Mouse (Mus musculus): ENCODE measurements at regions not wholly inside any gene's neighbourhood (a gene's known extent, or its start where the extent isn't known, plus 50 kb on each side); places are given as distances from the start of the nearest gene placed in this dataset.

DNA sequence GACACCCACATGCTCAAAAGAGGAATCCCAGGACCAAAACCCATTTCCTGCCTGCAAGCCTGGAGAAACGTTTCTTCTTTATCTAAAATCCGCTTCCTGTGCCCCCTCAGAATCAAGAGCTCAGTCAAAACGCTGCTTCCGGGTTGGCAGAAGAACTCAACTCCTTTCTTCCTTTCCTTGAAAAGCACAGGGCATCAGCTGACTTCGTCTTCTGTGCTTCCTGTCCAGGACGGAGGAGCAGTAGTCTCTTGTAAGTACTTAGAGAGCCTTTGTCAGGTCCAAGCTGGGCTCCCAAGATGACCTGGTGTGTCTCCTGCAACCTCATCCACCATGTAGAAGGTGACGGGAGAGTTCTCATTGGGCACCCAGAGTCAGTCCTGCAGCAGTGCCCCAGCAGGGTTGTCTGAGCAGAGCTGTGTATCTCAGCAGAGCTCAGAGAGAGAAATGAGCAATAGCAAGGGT, 199.3 kb upstream of the 4930412O13Rik start:
- DNase-seq (ENCODE audit: low spot score) = no peak
- Histone ChIP-seq H3K9ac (ENCODE audit: low read length) (no peak overlapping the region), H3K36me3 (ENCODE audit: control insufficient read depth, insufficient read depth, low read length) (no peaks in the 10 kb centered on the region), H3K27ac (ENCODE audit: low read depth, low read length) (no peak overlapping the region), H3K4me3 (ENCODE audit: low read depth, low read length) (no peak overlapping the region), H3K9me3 (replicated peaks; ENCODE audit: control insufficient read depth, low read length) (no peaks in the 10 kb centered on the region), H3K4me1 (ENCODE audit: control insufficient read depth, insufficient read depth, low read length) (no peaks in the 10 kb centered on the region), H3K4me2 (ENCODE audit: low read length) (no peak overlapping the region), H3K27me3 (replicated peaks; ENCODE audit: control insufficient read depth, insufficient read depth, low read length) (no peaks in the 10 kb centered on the region)
- 86% methylated on average over 7 of the region's 7 CpGs for WGBS
- ATAC-seq = no peak

GRCm38 (mm10) chr2:9683673-9684210, 197.3 kb upstream of the 4930412O13Rik start:
- ATAC-seq (no peak), DNase-seq (ENCODE audit: low spot score) (no peak)
- H3K4me1 ChIP-seq (ENCODE audit: control insufficient read depth, insufficient read depth, low read length) = no peaks in the 10 kb centered on the region
- no peak overlapping the region for H3K4me2 ChIP-seq (ENCODE audit: low read length)
- 85% methylated on average over 2 of the region's 2 CpGs for WGBS
- H3K27me3 ChIP-seq (replicated peaks; ENCODE audit: control insufficient read depth, insufficient read depth, low read length) = no peaks in the 10 kb centered on the region
- H3K9ac ChIP-seq (ENCODE audit: low read length) = no peak overlapping the region
- no peak overlapping the region for H3K4me3 ChIP-seq (ENCODE audit: low read depth, low read length)
- H3K27ac ChIP-seq (ENCODE audit: low read depth, low read length) = no peak overlapping the region
- no peaks in the 10 kb centered on the region for H3K36me3 ChIP-seq (ENCODE audit: control insufficient read depth, insufficient read depth, low read length)
- H3K9me3 ChIP-seq (replicated peaks; ENCODE audit: control insufficient read depth, low read length) = no peaks in the 10 kb centered on the region

DNA sequence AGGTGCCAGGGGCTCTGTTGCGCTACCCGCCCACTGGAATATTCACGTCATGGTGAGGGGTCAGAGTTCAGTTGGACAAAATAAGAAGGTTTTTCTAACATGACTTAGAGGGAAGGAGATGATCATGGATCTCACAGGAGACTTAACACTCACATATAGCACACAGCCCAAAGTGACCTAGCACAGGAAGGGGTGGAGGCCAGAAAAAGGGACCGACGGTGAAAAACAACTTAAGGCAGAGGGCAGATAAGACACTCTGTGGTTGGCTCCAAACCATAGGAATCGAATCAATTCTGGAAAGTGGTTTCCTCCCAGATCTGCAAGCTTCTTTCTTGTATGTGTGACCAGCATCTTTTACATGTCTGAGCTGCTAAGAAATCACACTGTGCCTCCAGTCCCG, 192.9 kb upstream of the 4930412O13Rik start:
- no peaks in the 10 kb centered on the region for H3K36me3 ChIP-seq (ENCODE audit: control insufficient read depth, insufficient read depth, low read length)
- 86% methylated on average over 7 of the region's 7 CpGs for WGBS

DNA sequence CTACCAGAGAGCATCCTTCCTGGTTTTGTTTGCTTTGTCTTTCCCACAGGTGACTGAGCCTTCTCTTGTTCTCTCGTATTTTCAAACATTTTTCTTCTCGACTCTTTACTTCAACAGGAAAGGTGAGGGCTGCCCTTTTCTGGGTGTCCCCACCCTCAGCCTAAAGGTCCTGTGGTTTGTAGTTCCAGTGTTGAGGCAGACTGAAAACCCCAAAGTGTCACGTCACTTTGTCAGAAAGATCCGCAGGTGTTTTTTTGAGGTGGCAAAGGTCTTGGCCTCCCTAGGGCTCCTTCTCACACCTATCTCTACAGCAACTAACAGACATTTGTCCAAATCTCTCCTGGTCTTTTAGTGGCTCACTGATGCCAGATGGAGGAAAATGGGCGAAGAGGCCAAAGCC, 191.5 kb upstream of the 4930412O13Rik start:
- Histone ChIP-seq H3K4me1 (ENCODE audit: control insufficient read depth, insufficient read depth, low read length) (no peaks in the 10 kb centered on the region), H3K27ac (ENCODE audit: low read depth, low read length) (no peak overlapping the region), H3K4me3 (ENCODE audit: low read depth, low read length) (no peak overlapping the region), H3K4me2 (ENCODE audit: low read length) (no peak overlapping the region), H3K9me3 (replicated peaks; ENCODE audit: control insufficient read depth, low read length) (no peaks in the 10 kb centered on the region), H3K27me3 (replicated peaks; ENCODE audit: control insufficient read depth, insufficient read depth, low read length) (no peaks in the 10 kb centered on the region), H3K36me3 (ENCODE audit: control insufficient read depth, insufficient read depth, low read length) (no peaks in the 10 kb centered on the region), H3K9ac (ENCODE audit: low read length) (no peak overlapping the region)
- WGBS = 89% methylated on average over 5 of the region's 5 CpGs
- DNase-seq (ENCODE audit: low spot score) = no peak
- ATAC-seq = no peak

More for the DNA sequence above, 192.9 kb upstream of the 4930412O13Rik start:
- Histone ChIP-seq H3K27ac (ENCODE audit: low read depth, low read length) (no peak overlapping the region), H3K4me2 (ENCODE audit: low read length) (no peak overlapping the region), H3K4me3 (ENCODE audit: low read depth, low read length) (no peak overlapping the region), H3K27me3 (replicated peaks; ENCODE audit: control insufficient read depth, insufficient read depth, low read length) (no peaks in the 10 kb centered on the region), H3K4me1 (ENCODE audit: control insufficient read depth, insufficient read depth, low read length) (no peaks in the 10 kb centered on the region), H3K9me3 (replicated peaks; ENCODE audit: control insufficient read depth, low read length) (no peaks in the 10 kb centered on the region), H3K9ac (ENCODE audit: low read length) (no peak overlapping the region)
- ATAC-seq (no peak), DNase-seq (ENCODE audit: low spot score) (no peak)

- no peak overlapping the region for H3K9ac ChIP-seq (ENCODE audit: low read length)
- H3K27me3 ChIP-seq (replicated peaks; ENCODE audit: control insufficient read depth, insufficient read depth, low read length) = no peaks in the 10 kb centered on the region
- no peak for ATAC-seq
- H3K4me1 ChIP-seq (ENCODE audit: control insufficient read depth, insufficient read depth, low read length) = no peaks in the 10 kb centered on the region
- no peak overlapping the region for H3K4me2 ChIP-seq (ENCODE audit: low read length)
- no peaks in the 10 kb centered on the region for H3K9me3 ChIP-seq (replicated peaks; ENCODE audit: control insufficient read depth, low read length)
- 76% methylated on average over 5 of the region's 5 CpGs for WGBS
- no peak overlapping the region for H3K4me3 ChIP-seq (ENCODE audit: low read depth, low read length)
- no peak overlapping the region for H3K27ac ChIP-seq (ENCODE audit: low read depth, low read length)
- DNase-seq (ENCODE audit: low spot score) = no peak
- H3K36me3 ChIP-seq (ENCODE audit: control insufficient read depth, insufficient read depth, low read length) = no peaks in the 10 kb centered on the region
These were observed 189.5 kb upstream of the 4930412O13Rik start for GRCm38 (mm10) chr2:9691506-9691905.

GRCm38 (mm10) chr2:9691906-9692305, 189.1 kb upstream of the 4930412O13Rik start:
- ATAC-seq (no peak), DNase-seq (ENCODE audit: low spot score) (no peak)
- H3K4me2 ChIP-seq (ENCODE audit: low read length) = no peak overlapping the region
- H3K36me3 ChIP-seq (ENCODE audit: control insufficient read depth, insufficient read depth, low read length) = no peaks in the 10 kb centered on the region
- H3K27me3 ChIP-seq (replicated peaks; ENCODE audit: control insufficient read depth, insufficient read depth, low read length) = no peaks in the 10 kb centered on the region
- H3K9ac ChIP-seq (ENCODE audit: low read length) = no peak overlapping the region
- WGBS = 85% methylated on average over 8 of the region's 8 CpGs
- H3K9me3 ChIP-seq (replicated peaks; ENCODE audit: control insufficient read depth, low read length) = no peaks in the 10 kb centered on the region
- no peaks in the 10 kb centered on the region for H3K4me1 ChIP-seq (ENCODE audit: control insufficient read depth, insufficient read depth, low read length)
- H3K27ac ChIP-seq (ENCODE audit: low read depth, low read length) = no peak overlapping the region
- H3K4me3 ChIP-seq (ENCODE audit: low read depth, low read length) = no peak overlapping the region

- H3K9ac ChIP-seq (ENCODE audit: low read length) = no peak overlapping the region
- H3K4me2 ChIP-seq (ENCODE audit: low read length) = no peak overlapping the region
- H3K9me3 ChIP-seq (replicated peaks; ENCODE audit: control insufficient read depth, low read length) = no peaks in the 10 kb centered on the region
- no peaks in the 10 kb centered on the region for H3K4me1 ChIP-seq (ENCODE audit: control insufficient read depth, insufficient read depth, low read length)
- no peak overlapping the region for H3K4me3 ChIP-seq (ENCODE audit: low read depth, low read length)
- no peak overlapping the region for H3K27ac ChIP-seq (ENCODE audit: low read depth, low read length)
- DNase-seq (ENCODE audit: low spot score) (no peak), ATAC-seq (no peak)
- H3K27me3 ChIP-seq (replicated peaks; ENCODE audit: control insufficient read depth, insufficient read depth, low read length) = no peaks in the 10 kb centered on the region
- 79% methylated on average over 9 of the region's 9 CpGs for WGBS
- H3K36me3 ChIP-seq (ENCODE audit: control insufficient read depth, insufficient read depth, low read length) = no peaks in the 10 kb centered on the region
These were observed 187.7 kb upstream of the 4930412O13Rik start for GRCm38 (mm10) chr2:9693351-9693750.

DNA sequence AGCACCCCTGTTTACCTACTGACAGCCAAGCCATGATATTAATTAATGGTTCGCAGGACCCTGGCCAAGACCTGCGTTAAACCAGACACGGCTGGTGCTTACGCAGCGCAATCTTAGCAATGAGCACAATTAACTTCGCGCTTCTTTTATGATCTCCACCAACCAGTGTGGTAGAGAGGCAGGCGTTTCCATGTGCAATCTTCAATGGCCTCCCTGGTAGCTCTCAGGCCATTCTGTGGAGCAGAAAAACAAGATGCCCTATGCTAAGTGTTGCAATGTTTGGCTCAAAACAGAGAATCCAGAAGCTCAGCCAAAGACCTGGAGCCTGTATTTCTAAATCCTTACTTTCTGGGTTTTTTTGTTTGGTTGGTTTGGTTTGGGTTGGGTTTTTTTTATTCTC, 186.9 kb upstream of the 4930412O13Rik start:
- Histone ChIP-seq H3K27ac (ENCODE audit: low read depth, low read length) (no peak overlapping the region), H3K9ac (ENCODE audit: low read length) (no peak overlapping the region), H3K4me1 (ENCODE audit: control insufficient read depth, insufficient read depth, low read length) (no peaks in the 10 kb centered on the region), H3K4me3 (ENCODE audit: low read depth, low read length) (no peak overlapping the region), H3K4me2 (ENCODE audit: low read length) (no peak overlapping the region), H3K9me3 (replicated peaks; ENCODE audit: control insufficient read depth, low read length) (no peaks in the 10 kb centered on the region), H3K36me3 (ENCODE audit: control insufficient read depth, insufficient read depth, low read length) (no peaks in the 10 kb centered on the region), H3K27me3 (replicated peaks; ENCODE audit: control insufficient read depth, insufficient read depth, low read length) (no peaks in the 10 kb centered on the region)
- ATAC-seq (no peak), DNase-seq (ENCODE audit: low spot score) (no peak)
- WGBS = 74% methylated on average over 8 of the region's 8 CpGs

- Histone ChIP-seq H3K36me3 (ENCODE audit: control insufficient read depth, insufficient read depth, low read length) (no peaks in the 10 kb centered on the region), H3K4me3 (ENCODE audit: low read depth, low read length) (no peak overlapping the region), H3K27ac (ENCODE audit: low read depth, low read length) (no peak overlapping the region), H3K27me3 (replicated peaks; ENCODE audit: control insufficient read depth, insufficient read depth, low read length) (no peaks in the 10 kb centered on the region), H3K9ac (ENCODE audit: low read length) (no peak overlapping the region), H3K4me1 (ENCODE audit: control insufficient read depth, insufficient read depth, low read length) (no peaks in the 10 kb centered on the region), H3K4me2 (ENCODE audit: low read length) (no peak overlapping the region), H3K9me3 (replicated peaks; ENCODE audit: control insufficient read depth, low read length) (no peaks in the 10 kb centered on the region)
- no peak for DNase-seq (ENCODE audit: low spot score)
- WGBS = 74% methylated on average over 6 of the region's 6 CpGs
- no peak for ATAC-seq
These were observed 183.3 kb upstream of the 4930412O13Rik start for GRCm38 (mm10) chr2:9697591-9698345.
